Mouse (Mus musculus) MEL (cell line): ENCODE measurements around the gene Ednra. TPM values are rescaled to one million over a fixed set of nuclear protein-coding genes. Genes with fewer than 3 reads are reported as not detected.

ENCODE experiments used
- DNase-seq: peaks from one replicate; pipeline ENCODE4 v3.0.0; 2011; ENCODE audit warnings: low read depth, low spot score
- H3K27ac ChIP-seq: 2 replicates; pipeline ENCODE4 v1.5.1; 2012; ENCODE audit warnings: low read depth, mild to moderate bottlenecking, control low read depth, low read length, moderate library complexity; ENCODE audit not compliant: control insufficient read depth
- H3K27me3 ChIP-seq, 2 experiments: fragments of 150-350 bp in 1 of 2; sonication (generic) in 1 of 2; 2 replicates each; pipeline ENCODE4 v1.6.1; 2012; ENCODE audit warnings: low read length in 2 of 2, mild to moderate bottlenecking in 2 of 2, improper control_type of control experiment in 1 of 2, moderate library complexity in 1 of 2; ENCODE audit not compliant: insufficient read depth in 2 of 2, control insufficient read depth in 1 of 2
- H3K36me3 ChIP-seq, 2 experiments: 2 replicates each; pipeline ENCODE4 v1.6.1; 2012 to 2014; ENCODE audit warnings: low read length in 2 of 2, improper control_type of control experiment in 1 of 2, inconsistent platforms in 1 of 2, mild to moderate bottlenecking in 1 of 2; ENCODE audit not compliant: insufficient read depth in 2 of 2, control insufficient read depth in 1 of 2
- H3K4me1 ChIP-seq, 2 experiments: fragments of 150-350 bp in 1 of 2; sonication (generic) in 1 of 2; 2 replicates each; pipeline ENCODE4 v1.6.1; 2012; ENCODE audit warnings: low read length in 2 of 2, improper control_type of control experiment in 1 of 2, mild to moderate bottlenecking in 1 of 2; ENCODE audit not compliant: insufficient read depth in 2 of 2, control insufficient read depth in 1 of 2
- H3K4me3 ChIP-seq, 2 experiments: fragments of 150-350 bp in 1 of 2; sonication (generic) in 1 of 2; 2 replicates each; pipeline ENCODE4 v1.5.1; 2012; ENCODE audit warnings: low read depth in 2 of 2, low read length in 2 of 2, mild to moderate bottlenecking in 2 of 2, moderate library complexity in 2 of 2, control low read depth in 1 of 2, improper control_type of control experiment in 1 of 2; ENCODE audit not compliant: control insufficient read depth in 1 of 2, insufficient read depth in 1 of 2
- H3K79me2 ChIP-seq: 2 replicates; pipeline ENCODE4 v1.6.1; 2012; ENCODE audit warnings: mild to moderate bottlenecking, low read length, moderate library complexity; ENCODE audit not compliant: control insufficient read depth, poor library complexity, insufficient read depth
- H3K9ac ChIP-seq: 2 replicates; pipeline ENCODE4 v1.6.1; 2012; ENCODE audit warnings: low read depth, mild to moderate bottlenecking, control low read depth, low read length, moderate library complexity; ENCODE audit not compliant: control insufficient read depth, poor library complexity, severe bottlenecking
- H3K9me3 ChIP-seq: fragments of 150-350 bp; sonication (generic); replicated peaks from 2 replicates; pipeline ENCODE4 v1.6.1; 2012; ENCODE audit warnings: mild to moderate bottlenecking, low read length, improper control_type of control experiment, moderate library complexity; ENCODE audit not compliant: insufficient read depth
- CTCF ChIP-seq, 3 experiments: IDR thresholded peaks in 2 of 3; conservative IDR thresholded peaks in 1 of 3; 2 replicates each; pipeline ENCODE4 v1.5.1; 2011 to 2012; ENCODE audit warnings: low read length in 3 of 3, low read depth in 2 of 3, mild to moderate bottlenecking in 2 of 3, improper control_type of control experiment in 1 of 3, inconsistent platforms in 1 of 3, mixed read lengths in 1 of 3, moderate library complexity in 1 of 3; ENCODE audit not compliant: control insufficient read depth in 1 of 3, insufficient read depth in 1 of 3, poor library complexity in 1 of 3, severe bottlenecking in 1 of 3
- ELF1 ChIP-seq: IDR thresholded peaks from 2 replicates; pipeline ENCODE4 v1.6.1; 2014; ENCODE audit warnings: low read depth, mild to moderate bottlenecking, inconsistent platforms, low read length, improper control_type of control experiment, moderate library complexity
- ETS1 ChIP-seq: IDR thresholded peaks from 2 replicates; pipeline ENCODE4 v1.6.1; 2012; ENCODE audit warnings: low read depth, mild to moderate bottlenecking, inconsistent platforms, low read length, improper control_type of control experiment, moderate library complexity
- GATA1 ChIP-seq: IDR thresholded peaks from 2 replicates; pipeline ENCODE4 v1.6.1; 2011; ENCODE audit warnings: low read depth, low read length, improper control_type of control experiment
- HCFC1 ChIP-seq: IDR thresholded peaks from 2 replicates; pipeline ENCODE4 v1.6.1; 2012; ENCODE audit warnings: low read depth, mild to moderate bottlenecking, inconsistent platforms, low read length, improper control_type of control experiment, moderate library complexity
- MXI1 ChIP-seq: IDR thresholded peaks from 2 replicates; pipeline ENCODE4 v1.6.1; 2011; ENCODE audit warnings: mild to moderate bottlenecking, low read depth, low read length, improper control_type of control experiment
- MYB ChIP-seq: IDR thresholded peaks from 2 replicates; pipeline ENCODE4 v1.6.1; 2011; ENCODE audit warnings: mild to moderate bottlenecking, low read depth, low read length, improper control_type of control experiment
- NRF1 ChIP-seq: IDR thresholded peaks from 2 replicates; pipeline ENCODE4 v1.6.1; 2014; ENCODE audit warnings: low read depth, mild to moderate bottlenecking, inconsistent platforms, low read length, improper control_type of control experiment, moderate library complexity; ENCODE audit not compliant: poor library complexity, insufficient read depth, severe bottlenecking
- POLR2A ChIP-seq, 2 experiments: IDR thresholded peaks; 2 replicates each; pipeline ENCODE4 v1.6.1; 2011 to 2012; ENCODE audit warnings: low read length in 2 of 2, mild to moderate bottlenecking in 2 of 2, control low read depth in 1 of 2, improper control_type of control experiment in 1 of 2, low read depth in 1 of 2, moderate library complexity in 1 of 2; ENCODE audit not compliant: control insufficient read depth in 1 of 2, insufficient read depth in 1 of 2, poor library complexity in 1 of 2
- POLR2AphosphoS2 ChIP-seq: IDR thresholded peaks from 2 replicates; pipeline ENCODE4 v1.6.1; 2011; ENCODE audit warnings: low read length, improper control_type of control experiment
- RCOR1 ChIP-seq: IDR thresholded peaks from 2 replicates; pipeline ENCODE4 v1.6.1; 2012; ENCODE audit warnings: low read depth, mild to moderate bottlenecking, inconsistent platforms, low read length, improper control_type of control experiment
- TAL1 ChIP-seq: IDR thresholded peaks from 2 replicates; pipeline ENCODE4 v1.6.1; 2012; ENCODE audit warnings: mild to moderate bottlenecking, inconsistent platforms, low read length, moderate library complexity, mixed read lengths
- TBP ChIP-seq: IDR thresholded peaks from 2 replicates; pipeline ENCODE4 v1.8.0; 2011; ENCODE audit warnings: low read depth, low read length, improper control_type of control experiment
- TCF12 ChIP-seq: IDR thresholded peaks from 2 replicates; pipeline ENCODE4 v1.6.1; 2014; ENCODE audit warnings: low read depth, mild to moderate bottlenecking, inconsistent platforms, low read length, improper control_type of control experiment, moderate library complexity
- USF1 ChIP-seq: IDR thresholded peaks from 2 replicates; pipeline ENCODE4 v1.6.1; 2014; ENCODE audit warnings: low read depth, mild to moderate bottlenecking, inconsistent platforms, low read length, improper control_type of control experiment, moderate library complexity
- USF2 ChIP-seq, 2 experiments: IDR thresholded peaks; 2 replicates each; pipeline ENCODE4 v1.6.1; 2011 to 2012; ENCODE audit warnings: improper control_type of control experiment in 2 of 2, low read length in 2 of 2, borderline replicate concordance in 1 of 2, inconsistent platforms in 1 of 2, low read depth in 1 of 2, mild to moderate bottlenecking in 1 of 2; ENCODE audit not compliant: insufficient read depth in 1 of 2
- ZKSCAN1 ChIP-seq: IDR thresholded peaks from 2 replicates; pipeline ENCODE4 v1.6.1; 2012; ENCODE audit warnings: low read depth, mild to moderate bottlenecking, inconsistent platforms, low read length, improper control_type of control experiment, moderate library complexity
- ZMIZ1 ChIP-seq: IDR thresholded peaks from 2 replicates; pipeline ENCODE4 v1.6.1; 2012; ENCODE audit warnings: low read depth, mild to moderate bottlenecking, inconsistent platforms, low read length, improper control_type of control experiment, moderate library complexity
- ZNF384 ChIP-seq: IDR thresholded peaks from 2 replicates; pipeline ENCODE4 v1.6.1; 2012; ENCODE audit warnings: low read depth, mild to moderate bottlenecking, inconsistent platforms, low read length, improper control_type of control experiment
- polyA plus RNA-seq, 2 experiments: library from polyadenylated mRNA; stranded (reverse) in 1 of 2; unstranded in 1 of 2; fragments of >175 nt in 1 of 2; fragments of >200 nt in 1 of 2; gene quantifications; 2 replicates each; pipeline versions ENCODE4 v1.2.1 to v1.2.4; 2012; ENCODE audit warnings: low replicate concordance in 2 of 2, low read depth in 1 of 2; ENCODE audit not compliant: insufficient read length in 2 of 2, insufficient read depth in 1 of 2, missing spikeins in 1 of 2
- total RNA-seq: library from RNA; depleted of rRNA; stranded (reverse); fragments of 300-350 nt; gene quantifications from 2 replicates; pipeline ENCODE4 v1.2.3, GENCODE M21; 2012

Ednra gene
- total and polyA plus RNA-seq, 3 experiments: not detected

DNA sequence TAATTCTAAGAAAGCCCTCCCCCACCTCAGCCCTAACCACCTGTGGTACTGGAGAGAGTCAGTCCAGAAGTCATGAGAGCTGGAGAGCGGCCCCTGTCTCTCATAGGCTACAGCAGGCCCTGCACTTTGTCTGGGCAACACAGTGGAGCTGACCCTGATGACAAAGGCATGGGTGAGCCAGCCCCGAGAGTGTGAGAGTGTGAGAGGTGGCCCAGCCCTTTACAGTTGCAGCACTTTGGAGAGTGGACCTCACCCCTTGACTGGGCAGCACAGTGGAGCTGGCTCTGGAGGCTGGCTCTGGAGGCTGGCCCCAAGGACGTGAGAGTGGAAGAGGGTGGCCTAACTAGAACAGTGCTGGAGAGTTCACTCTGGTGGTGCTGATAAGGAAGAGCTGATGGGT is 20.2 kb upstream of the Ednra start:
- H3K4me1 ChIP-seq: no peaks in the 10 kb centered on the region
- no peaks in the 10 kb centered on the region; a peak in 1 of 4 replicates for H3K27me3 ChIP-seq
- no peak for DNase-seq
- no peak overlapping the region for H3K4me3 ChIP-seq
- TF ChIP-seq POLR2A (IDR thresholded peaks at IDR 0.05; ENCODE audit: control insufficient read depth in 1 of 2, insufficient read depth in 1 of 2, low read depth in 1 of 2, low read length in 2 of 2, poor library complexity in 1 of 2): no peak
- no peak for TF ChIP-seq USF2 (IDR thresholded peaks at IDR 0.05; ENCODE audit: borderline replicate concordance in 1 of 2, insufficient read depth in 1 of 2, low read depth in 1 of 2, low read length in 2 of 2)
- TF ChIP-seq ZKSCAN1: no peak
- no peak for TF ChIP-seq GATA1
- no peak for TF ChIP-seq ETS1
- no peak for TF ChIP-seq CTCF (IDR thresholded peaks at IDR 0.05 in 2 of 3, conservative IDR thresholded peaks at IDR 0.05 in 1 of 3; ENCODE audit: control insufficient read depth in 1 of 3, insufficient read depth in 1 of 3, low read depth in 2 of 3, low read length in 3 of 3, poor library complexity in 1 of 3, severe bottlenecking in 1 of 3)
- TF ChIP-seq USF1: no peak
- no peak for TF ChIP-seq ELF1
- TF ChIP-seq ZMIZ1: no peak
- TF ChIP-seq, all 39 proteins: peak for 0
- no peaks in the 10 kb centered on the region for H3K36me3 ChIP-seq
- H3K9ac ChIP-seq: no peak overlapping the region
- no peaks in the 10 kb centered on the region for H3K79me2 ChIP-seq
- H3K9me3 ChIP-seq: no peaks in the 10 kb centered on the region
- H3K27ac ChIP-seq: no peak overlapping the region

- no peaks in the 10 kb centered on the region for H3K4me1 ChIP-seq
- no peak for DNase-seq
- H3K9me3 ChIP-seq: no peaks in the 10 kb centered on the region
- TF ChIP-seq NRF1 (no peak), TBP (no peak), POLR2AphosphoS2 (no peak), ETS1 (no peak), MXI1 (no peak), TAL1 (no peak), ZNF384 (no peak), ELF1 (no peak), HCFC1 (no peak), MYB (no peak), GATA1 (no peak), TCF12 (no peak), RCOR1 (no peak), USF1 (no peak)
- no peaks in the 10 kb centered on the region; a peak in 1 of 4 replicates for H3K27me3 ChIP-seq
- H3K9ac ChIP-seq: no peak overlapping the region
- no peaks in the 10 kb centered on the region for H3K79me2 ChIP-seq
- H3K4me3 ChIP-seq: no peak overlapping the region
- H3K27ac ChIP-seq: no peak overlapping the region
- no peaks in the 10 kb centered on the region for H3K36me3 ChIP-seq
Observed at GRCm38 (mm10) chr8:77742395-77742794, 18.1 kb upstream of the Ednra start.
